Mouse (Mus musculus) erythroblast, adult 5-6 weeks (primary cell): ENCODE results near the gene Cap1. TPM values are rescaled to one million over a fixed set of nuclear protein-coding genes. Genes with fewer than 3 reads are reported as not detected.
A peak's percentile ranks its signal among the peaks of the same experiment; 100 is the strongest.
"Not testable (repeated sequence)": the region's sequence is repeated elsewhere in the genome, so short reads cannot be mapped to it uniquely, and the experiment has no call there.

Experiments
- ATAC-seq: replicated peaks from 2 replicates; pipeline ENCODE4 v1.8.0; 2016; ENCODE audit warnings: moderate number of reproducible peaks, mild to moderate bottlenecking, moderate TSS enrichment, inconsistent platforms; ENCODE audit not compliant: poor library complexity, low FRiP score, severe bottlenecking
- total RNA-seq, 2 experiments: library from RNA; stranded (forward) in 1 of 2; stranded (reverse) in 1 of 2; fragments of 150-400 nt in 1 of 2; fragments of 200-764, 138-1000 nt in 1 of 2; gene quantifications; 2 replicates each; pipeline versions ENCODE4 v1.2.3 to v1.2.4; 2015 to 2017; ENCODE audit warnings: low replicate concordance in 2 of 2

Cap1 gene
- total RNA-seq, 2 experiments from 2014 or later = 77.8 to 86.9 TPM

DNA sequence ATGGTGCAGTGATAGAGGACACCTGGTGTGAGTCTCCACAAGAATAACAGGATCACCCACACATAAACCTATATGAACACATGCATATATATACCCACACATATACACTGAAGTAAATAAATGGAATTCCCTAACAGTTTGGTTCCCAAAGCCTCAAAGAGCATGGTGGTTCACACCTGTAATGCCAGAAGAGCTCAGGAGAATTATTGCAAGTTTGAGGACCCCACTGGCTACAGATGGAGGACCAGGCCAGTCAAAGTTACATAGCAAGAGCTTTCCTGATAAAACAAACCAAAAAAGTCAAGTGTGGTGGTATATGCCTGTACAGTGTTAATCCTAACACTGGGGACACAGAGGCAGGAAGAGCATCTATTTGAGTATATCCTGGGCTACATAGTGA lies 34.3 kb downstream of the Cap1 start:
- ATAC-seq = no peak

DNA sequence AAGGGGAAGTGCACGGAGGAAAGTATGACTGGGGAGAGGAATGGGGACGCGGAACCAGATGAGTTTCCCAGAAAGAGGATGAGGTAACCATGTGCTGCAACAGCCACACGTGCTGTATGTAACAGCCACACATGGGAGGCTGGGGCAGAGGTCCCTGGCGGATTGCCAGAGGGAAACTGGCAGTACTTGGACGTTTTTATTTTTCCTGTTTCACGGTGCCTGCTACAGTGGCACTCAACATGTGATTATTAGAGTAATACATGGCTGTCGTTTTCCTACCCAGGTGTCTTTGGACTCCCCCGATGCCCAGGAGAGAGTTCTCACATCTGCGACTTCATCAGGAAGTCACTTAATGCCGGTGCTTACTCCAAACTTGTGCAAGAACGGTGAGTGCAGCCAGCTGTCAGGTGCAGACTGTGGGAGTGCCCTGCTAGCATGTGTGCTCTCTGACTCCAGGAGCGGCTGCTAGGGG lies 37.7 kb downstream of the Cap1 start:
- ATAC-seq = no peak

DNA sequence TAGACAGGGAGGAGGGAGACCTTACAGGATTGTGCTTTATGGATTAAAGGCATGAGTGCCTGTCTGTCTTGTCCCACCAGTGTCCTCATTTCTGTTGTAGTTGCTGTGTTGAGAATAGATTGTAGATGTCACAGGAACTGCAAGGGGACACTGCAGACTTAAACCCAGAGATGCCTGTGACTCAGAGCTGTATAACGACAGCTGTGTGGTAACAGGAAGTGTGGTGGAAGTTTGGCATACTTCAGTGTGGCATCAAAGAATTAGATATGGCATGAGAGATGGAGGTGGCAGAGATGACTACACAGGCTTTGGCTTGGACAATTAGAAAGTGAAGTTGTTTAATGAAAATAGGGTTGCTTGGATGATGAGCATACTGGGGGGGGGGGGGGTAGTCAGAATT lies 47.4 kb downstream of the Cap1 start:
- no peak for ATAC-seq

DNA sequence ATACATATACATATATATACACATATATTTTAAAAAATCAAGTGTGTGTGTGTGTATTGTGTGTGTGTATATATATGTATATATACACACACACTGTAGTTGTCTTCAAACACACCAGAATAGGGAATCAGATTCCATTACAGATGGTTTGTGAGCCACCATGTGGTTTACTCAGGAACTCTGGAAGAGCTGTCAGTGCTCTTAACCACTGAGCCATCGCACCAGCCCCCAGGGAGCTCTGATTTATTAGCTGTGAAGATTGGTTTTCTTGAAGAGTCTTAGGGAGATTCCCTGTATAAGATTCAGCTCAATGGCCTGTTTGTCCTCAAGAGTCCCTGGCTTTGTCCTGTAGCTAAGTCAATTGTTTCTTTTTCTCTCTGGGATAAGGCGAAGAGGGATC lies 47.9 kb downstream of the Cap1 start:
- ATAC-seq = no peak

- no peak for ATAC-seq
These were observed 48.6 kb downstream of the Cap1 start for GRCm38 (mm10) chr4:122837180-122837730.

GRCm38 (mm10) chr4:122836403-122836775 lies 49.5 kb downstream of the Cap1 start:
- ATAC-seq = peak; percentile 43

DNA sequence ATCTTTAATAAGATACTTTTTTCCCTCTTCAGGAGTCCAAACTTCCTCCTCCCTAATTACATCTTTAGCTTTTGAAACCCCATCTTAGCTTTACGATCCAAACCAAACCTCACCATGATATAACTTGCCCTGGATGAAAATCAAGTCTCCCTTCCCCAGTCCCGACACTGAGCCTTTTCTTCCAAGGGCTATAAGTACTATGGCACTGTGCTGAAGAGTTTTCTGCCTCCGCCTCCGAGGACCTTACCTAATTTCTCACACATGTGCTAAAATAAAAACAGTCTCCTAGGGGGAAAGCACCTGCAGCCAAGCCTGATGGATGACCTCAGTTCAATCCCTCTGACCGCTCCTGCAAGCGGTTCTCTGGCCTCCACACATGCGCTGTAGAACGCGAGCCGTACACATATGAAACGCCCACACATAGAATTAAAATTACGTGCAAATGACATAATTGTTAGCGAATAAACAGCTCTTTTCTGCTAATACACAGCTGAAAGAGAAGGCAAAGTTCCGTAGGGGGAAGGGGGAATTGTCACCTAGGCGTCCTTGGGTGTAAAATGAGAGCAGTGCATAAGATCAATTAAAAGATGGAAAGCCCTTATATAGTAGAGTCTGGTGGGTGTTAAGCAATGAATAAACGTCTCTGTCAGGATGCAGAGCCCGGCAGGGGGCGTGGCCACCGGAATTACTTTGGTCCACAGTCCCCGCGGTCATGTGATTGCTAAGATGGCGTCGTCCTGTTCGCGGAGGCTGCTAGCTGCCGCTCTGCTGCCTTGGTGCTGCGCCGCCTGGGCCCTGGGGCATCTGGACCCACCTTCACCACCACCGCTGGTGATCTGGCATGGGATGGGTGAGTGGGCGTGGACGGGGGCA lies 50.1 kb downstream of the Cap1 start, which contains the start of gene Ppt1:
Gene Ppt1, plus strand, starts transcription at position 713 of the 873 bp plus-strand sequence.
- ATAC-seq = peak; percentile 96

GRCm38 (mm10) chr4:122831888-122832287 lies 54.0 kb downstream of the Cap1 start:
- ATAC-seq = no peak

- no peak for ATAC-seq
These were observed 56.5 kb downstream of the Cap1 start for GRCm38 (mm10) chr4:122829339-122829738.

DNA sequence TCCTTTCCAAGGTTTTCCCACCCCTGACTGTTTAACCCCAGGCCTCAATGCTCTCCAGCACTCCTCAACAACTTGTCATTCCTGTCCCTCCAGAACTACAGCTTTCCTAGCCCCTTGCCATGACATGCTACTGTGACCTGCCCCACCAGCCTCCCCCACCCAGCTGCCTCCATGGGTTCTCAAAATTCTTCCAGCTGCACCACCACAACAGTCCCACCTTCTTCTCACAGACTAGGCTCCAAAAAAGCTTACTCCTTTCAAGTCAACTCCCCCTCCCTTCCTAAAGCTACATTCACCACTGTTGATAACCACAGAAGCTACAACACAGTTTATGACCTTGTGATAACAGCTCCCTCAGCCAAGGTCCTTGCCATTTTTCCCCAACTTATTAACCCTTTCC lies 58.2 kb downstream of the Cap1 start:
- ATAC-seq = no peak

DNA sequence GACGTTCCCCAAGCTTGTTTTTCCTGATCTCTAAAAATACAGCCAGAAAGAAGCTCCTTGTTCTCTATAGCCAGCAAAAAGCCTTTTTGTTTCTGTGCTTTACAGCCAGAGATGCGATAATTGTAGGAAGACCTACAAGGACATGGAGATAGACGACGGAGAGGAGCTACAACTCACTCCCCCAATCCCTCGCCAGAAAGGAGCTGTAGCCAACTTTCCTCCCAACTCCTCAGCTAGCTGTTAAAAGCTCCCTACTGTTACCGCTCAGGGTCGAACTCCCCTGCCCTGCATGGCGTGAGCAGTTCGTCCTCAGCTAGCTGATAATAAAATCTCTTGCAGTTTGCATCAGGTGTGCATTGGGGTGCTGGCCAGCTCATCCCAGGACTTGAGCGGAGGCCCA lies 64.9 kb downstream of the Cap1 start:
- not testable (repeated sequence) for ATAC-seq

DNA sequence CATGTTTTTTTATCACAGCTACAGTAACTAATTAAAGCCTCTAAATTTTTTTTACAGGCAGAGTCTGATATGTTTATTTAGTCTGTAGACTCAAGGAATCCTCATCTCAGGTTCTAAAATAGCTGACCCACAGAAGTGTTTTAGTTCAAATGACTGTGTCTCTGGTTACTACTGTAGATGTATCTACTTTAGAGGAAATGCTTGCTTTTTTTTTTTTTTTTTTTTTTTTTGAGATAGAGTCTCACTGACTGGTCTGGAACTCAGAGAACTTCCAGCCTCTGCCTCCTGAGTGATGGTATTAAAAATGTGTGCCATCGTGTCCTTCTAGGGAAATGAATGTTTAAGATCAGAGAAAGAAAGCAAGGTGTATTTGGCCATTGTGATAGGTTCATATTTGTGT lies 69.7 kb downstream of the Cap1 start:
- no peak for ATAC-seq

DNA sequence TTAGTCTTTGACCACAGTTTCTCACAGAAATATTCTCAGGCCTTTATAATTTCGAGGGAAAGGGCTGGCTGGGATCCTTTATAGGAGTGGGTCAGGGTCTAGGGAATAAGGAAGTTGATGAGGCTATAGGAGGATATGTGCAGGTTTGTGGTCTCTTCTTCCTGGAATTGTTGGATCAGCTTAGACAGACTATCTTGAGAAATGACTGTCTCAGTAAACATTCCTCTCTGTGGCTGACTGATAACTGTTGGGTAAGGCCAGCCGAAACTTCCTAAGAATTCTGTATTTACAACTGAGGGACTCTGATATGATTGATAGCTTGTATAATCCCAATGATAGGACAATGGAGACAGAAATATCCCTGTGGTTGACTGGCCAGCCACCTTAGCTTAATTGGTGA lies 74.0 kb downstream of the Cap1 start:
- ATAC-seq = no peak

DNA sequence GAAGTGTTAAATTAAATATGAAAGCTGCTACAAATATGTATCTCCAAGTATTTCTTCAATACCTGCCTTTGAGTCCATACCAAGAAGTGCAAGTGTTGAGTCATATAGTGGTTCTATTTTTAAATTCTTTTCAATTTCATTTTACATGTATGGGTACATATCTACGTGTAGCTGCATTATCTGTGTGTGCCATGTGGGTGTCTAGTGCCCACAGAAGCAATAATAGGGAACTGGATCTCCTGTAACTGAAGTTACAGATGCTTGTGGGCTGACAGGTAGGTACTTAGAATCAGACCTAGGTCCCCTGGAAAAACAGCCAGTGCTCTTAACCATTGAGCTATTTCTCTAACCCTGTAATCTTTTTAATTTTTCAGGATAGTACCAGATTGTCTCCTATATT lies 74.7 kb downstream of the Cap1 start:
- no peak for ATAC-seq

Other genes starting within 250 kb of the Cap1 start
- not detected in 2 replicates for gene 9530002B09Rik, start 196.8 kb downstream of the Cap1 start, total RNA-seq (2015; ENCODE audit: low replicate concordance)
- not detected in 2 replicates for gene 9530002B09Rik, start 196.8 kb downstream of the Cap1 start, total RNA-seq (2017; ENCODE audit: low replicate concordance)
- 33.6 and 48.4 TPM in 2 replicates for gene Ppt1, start 49.8 kb downstream of the Cap1 start, total RNA-seq (2015; ENCODE audit: low replicate concordance)
- 12.9 and 14.9 TPM in 2 replicates for gene Ppt1, start 49.8 kb downstream of the Cap1 start, total RNA-seq (2017; ENCODE audit: low replicate concordance)
- gene Mfsd2a, start 75.1 kb upstream of the Cap1 start, total RNA-seq (2015; ENCODE audit: low replicate concordance) = not detected in 2 replicates
- gene Mfsd2a, start 75.1 kb upstream of the Cap1 start, total RNA-seq (2017; ENCODE audit: low replicate concordance) = not detected in 2 replicates
- gene Mycl, start 109.6 kb upstream of the Cap1 start, total RNA-seq (2015; ENCODE audit: low replicate concordance) = 1.7 TPM in 1 of 2 replicates, not detected in the other
- 0.56 and 2.5 TPM in 2 replicates for gene Mycl, start 109.6 kb upstream of the Cap1 start, total RNA-seq (2017; ENCODE audit: low replicate concordance)
- 3.5 and 5.0 TPM in 2 replicates for gene Trit1, start 130.5 kb upstream of the Cap1 start, total RNA-seq (2015; ENCODE audit: low replicate concordance)
- 2.0 and 3.2 TPM in 2 replicates for gene Trit1, start 130.5 kb upstream of the Cap1 start, total RNA-seq (2017; ENCODE audit: low replicate concordance)
- 0.19 TPM in 1 of 2 replicates, not detected in the other for gene Bmp8b, start 219.1 kb upstream of the Cap1 start, total RNA-seq (2015; ENCODE audit: low replicate concordance)
- gene Bmp8b, start 219.1 kb upstream of the Cap1 start, total RNA-seq (2017; ENCODE audit: low replicate concordance) = 0.28 TPM in 1 of 2 replicates, not detected in the other
- gene Oxct2b, start 230.2 kb upstream of the Cap1 start, total RNA-seq (2015; ENCODE audit: low replicate concordance) = not detected in 2 replicates
- gene Oxct2b, start 230.2 kb upstream of the Cap1 start, total RNA-seq (2017; ENCODE audit: low replicate concordance) = not detected in 2 replicates